Mouse (Mus musculus) kidney, embryonic 16.5 days (tissue): Measurements from ENCODE around the gene Lrrc23. TPM values are rescaled to one million over a fixed set of nuclear protein-coding genes. Genes with fewer than 3 reads are reported as not detected.

ENCODE experiments used
- ATAC-seq: fragments of 200-750 bp; cut with Nextera tagmentation; 2 replicates; pipeline ENCODE4 v1.8.0; 2017; ENCODE audit warnings: moderate TSS enrichment; ENCODE audit not compliant: low FRiP score, low TSS enrichment
- H3K27ac ChIP-seq: fragments of 300-500 bp; sonication (generic); 2 replicates; pipeline ENCODE4 v1.5.1; 2014; ENCODE audit warnings: low read length
- H3K27me3 ChIP-seq: fragments of 300-500 bp; sonication (generic); 2 replicates; pipeline ENCODE4 v1.6.1; 2014; ENCODE audit warnings: low read length, control low read depth, mixed read lengths; ENCODE audit not compliant: insufficient read depth
- H3K36me3 ChIP-seq: fragments of 300-500 bp; sonication (generic); 2 replicates; pipeline ENCODE4 v1.6.1; 2014; ENCODE audit warnings: low read length, control low read depth, mixed read lengths; ENCODE audit not compliant: insufficient read depth
- H3K4me1 ChIP-seq: fragments of 300-500 bp; sonication (generic); 2 replicates; pipeline ENCODE4 v1.6.1; 2014; ENCODE audit warnings: low read length, control low read depth, mixed read lengths; ENCODE audit not compliant: insufficient read depth
- H3K4me2 ChIP-seq: fragments of 300-500 bp; sonication (generic); replicated peaks from 2 replicates; pipeline ENCODE4 v1.6.1; 2014; ENCODE audit warnings: low read depth, low read length
- H3K4me3 ChIP-seq: fragments of 300-500 bp; sonication (generic); 2 replicates; pipeline ENCODE4 v1.5.1; 2014; ENCODE audit warnings: mild to moderate bottlenecking, low read length
- H3K9ac ChIP-seq: fragments of 300-500 bp; sonication (generic); replicated peaks from 2 replicates; pipeline ENCODE4 v1.6.1; 2014; ENCODE audit warnings: low read length
- H3K9me3 ChIP-seq: fragments of 300-500 bp; sonication (generic); 2 replicates; pipeline ENCODE4 v1.6.1; 2016; ENCODE audit warnings: low read length, control low read depth
- whole genome bisulfite sequencing: fragments of 180-500 bp; shearing (Covaris S2); extraction: QIAGEN DNeasy Blood & Tissue Kit; methylation state at CpG from one replicate; pipeline ENCODE4 v1.1.7; 2014; 5-methylcytosine and 5-hydroxymethylcytosine counted together
- polyA plus RNA-seq: library from polyadenylated mRNA; unstranded; fragments of >200 nt; fragmentation: Nextera tagmentation; extraction: Ambion mirVana; gene quantifications from 2 replicates; pipeline ENCODE4 v1.2.1, GENCODE M21; 2015

Gene Lrrc23
- polyA plus RNA-seq, 1 experiment from 2014 or later: 1.0 TPM

GRCm38 (mm10) chr6:124739231-124739796 is 40.2 kb downstream of the Lrrc23 start:
- no peak for ATAC-seq
- WGBS: 81% methylated on average over 10 of the region's 10 CpGs

GRCm38 (mm10) chr6:124738511-124739023 is 41.0 kb downstream of the Lrrc23 start, which contains the start of gene Ptpn6:
Gene Ptpn6 (minus strand): TSS chr6:124738714.
- peaks cover 29% of the 10 kb centered on the region for H3K4me1 ChIP-seq
- peak within 1 kb of the TSS; percentile 19; the same call in 1 of the 2 replicates for H3K4me3 ChIP-seq
- peak; percentile 75 for ATAC-seq
- WGBS: 15% methylated on average over 12 of the region's 15 CpGs
- H3K27ac ChIP-seq: peak within 1 kb of the TSS; percentile 99
- H3K36me3 ChIP-seq: peaks cover 12% of the 10 kb centered on the region; the same call in 1 of the 2 replicates
- H3K9me3 ChIP-seq: no peaks in the 10 kb centered on the region
- peak within 1 kb of the TSS; percentile 33 for H3K4me2 ChIP-seq
- no peaks in the 10 kb centered on the region for H3K27me3 ChIP-seq
- peak within 1 kb of the TSS; percentile 45; the same call in 1 of the 2 replicates for H3K9ac ChIP-seq

More at GRCm38 (mm10) chr6:124739231-124739796, 40.2 kb downstream of the Lrrc23 start:
- H3K9ac ChIP-seq: peak overlapping the region; percentile 45; the same call in 1 of the 2 replicates
- H3K4me1 ChIP-seq: peaks cover 29% of the 10 kb centered on the region
- H3K27ac ChIP-seq: peak overlapping the region; percentile 99
- H3K9me3 ChIP-seq: no peaks in the 10 kb centered on the region
- no peak overlapping the region for H3K4me2 ChIP-seq
- no peak overlapping the region for H3K4me3 ChIP-seq
- H3K27me3 ChIP-seq: no peaks in the 10 kb centered on the region
- peaks cover 13% of the 10 kb centered on the region; the same call in 1 of the 2 replicates for H3K36me3 ChIP-seq

GRCm38 (mm10) chr6:124737040-124737439 is 42.5 kb downstream of the Lrrc23 start:
- Histone ChIP-seq H3K9me3 (no peaks in the 10 kb centered on the region), H3K4me3 (no peak overlapping the region), H3K27ac (no peak overlapping the region), H3K4me2 (no peak overlapping the region), H3K9ac (no peak overlapping the region), H3K27me3 (no peaks in the 10 kb centered on the region), H3K36me3 (0 out of 2 replicates have a peak, but pooled peaks cover 3% of the 10 kb centered on the region), H3K4me1 (peaks cover 37% of the 10 kb centered on the region)
- no peak for ATAC-seq
- 83% methylated on average over 11 of the region's 11 CpGs for WGBS

DNA sequence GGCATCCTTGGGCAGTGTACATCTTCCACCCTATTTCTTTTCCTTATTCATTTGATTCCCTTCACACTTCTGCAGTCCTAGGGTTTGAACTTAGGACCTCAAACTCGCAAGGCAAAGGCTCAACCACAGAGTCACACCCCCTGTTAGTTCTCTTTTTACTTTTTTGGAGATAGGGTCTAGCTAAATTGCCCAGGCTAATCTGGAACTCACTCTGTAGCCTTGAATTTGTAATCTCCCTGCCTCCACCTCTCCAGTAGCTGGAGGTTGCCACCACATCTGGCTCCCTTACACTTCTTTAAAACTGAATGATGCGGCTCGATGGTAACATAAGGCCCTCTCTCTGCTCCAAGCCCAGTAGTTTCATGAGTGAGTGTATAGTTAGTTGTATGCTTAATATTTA is 45.1 kb downstream of the Lrrc23 start:
- Histone ChIP-seq H3K4me1 (peaks cover 23% of the 10 kb centered on the region), H3K36me3 (0 out of 2 replicates have a peak, but pooled peaks cover 3% of the 10 kb centered on the region), H3K9me3 (no peaks in the 10 kb centered on the region), H3K27me3 (no peaks in the 10 kb centered on the region), H3K4me3 (no peak overlapping the region), H3K4me2 (no peak overlapping the region), H3K27ac (no peak overlapping the region), H3K9ac (no peak overlapping the region)
- 87% methylated on average over 3 of the region's 3 CpGs for WGBS
- ATAC-seq: no peak

- 40% methylated on average over 19 of the region's 19 CpGs for WGBS
- no peaks in the 10 kb centered on the region for H3K9me3 ChIP-seq
- peak overlapping the region; percentile 15; the same call in 1 of the 2 replicates for H3K27ac ChIP-seq
- no peaks in the 10 kb centered on the region for H3K36me3 ChIP-seq
- H3K9ac ChIP-seq: peak overlapping the region; percentile 55
- H3K4me1 ChIP-seq: peaks cover 9% of the 10 kb centered on the region
- no peak overlapping the region for H3K4me3 ChIP-seq
- peak overlapping the region; percentile 22; the same call in 1 of the 2 replicates for H3K4me2 ChIP-seq
- peak; percentile 63 for ATAC-seq
- H3K27me3 ChIP-seq: no peaks in the 10 kb centered on the region
Observed at GRCm38 (mm10) chr6:124732476-124733370, 46.8 kb downstream of the Lrrc23 start.

GRCm38 (mm10) chr6:124731038-124731437 is 48.5 kb downstream of the Lrrc23 start:
- Histone ChIP-seq H3K4me3 (no peak overlapping the region), H3K4me1 (peaks cover 9% of the 10 kb centered on the region), H3K9me3 (no peaks in the 10 kb centered on the region), H3K27ac (no peak overlapping the region), H3K9ac (no peak overlapping the region), H3K27me3 (no peaks in the 10 kb centered on the region), H3K36me3 (no peaks in the 10 kb centered on the region), H3K4me2 (no peak overlapping the region)
- 87% methylated on average over 7 of the region's 7 CpGs for WGBS
- no peak for ATAC-seq

DNA sequence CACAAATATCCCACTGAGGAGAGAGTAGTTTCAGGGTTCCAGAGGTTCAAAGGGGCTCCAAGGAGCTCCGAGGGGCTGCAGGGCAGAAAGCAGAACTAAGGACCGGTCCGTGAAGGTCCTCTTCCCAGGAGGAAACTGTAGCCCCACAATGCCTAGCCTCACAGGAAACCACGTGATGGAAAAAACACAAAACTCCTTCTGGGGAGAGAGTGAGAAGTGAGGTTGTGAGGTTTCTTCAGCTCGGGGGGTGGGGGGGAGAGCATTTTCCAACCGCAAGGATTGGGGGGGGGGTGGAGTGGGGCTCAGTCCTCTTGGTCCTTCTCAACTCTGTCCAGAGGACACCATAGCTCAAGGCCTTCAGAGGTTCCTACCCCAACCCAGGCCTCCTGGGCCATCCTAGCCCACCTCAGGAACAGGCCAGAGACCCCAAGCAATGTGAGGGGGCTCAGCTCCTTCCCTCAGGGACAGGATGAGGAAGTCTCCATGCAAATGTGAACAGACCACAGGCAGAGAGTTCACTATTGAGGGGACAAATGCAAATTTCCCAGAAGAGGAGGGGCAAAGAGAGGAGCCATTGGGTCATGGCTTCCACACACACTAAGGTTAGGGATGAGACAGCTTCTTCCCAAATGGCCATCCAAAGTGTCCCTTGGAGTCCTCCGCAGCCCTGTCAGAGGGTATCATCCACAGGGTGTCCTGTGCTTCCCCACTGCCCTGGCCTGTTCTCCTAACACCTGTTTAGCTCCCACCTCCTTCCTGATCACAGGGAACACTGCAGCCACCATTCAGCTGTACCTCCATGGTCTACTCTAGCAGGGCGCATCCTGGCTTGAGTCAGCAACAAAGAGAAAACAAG is 49.4 kb downstream of the Lrrc23 start:
- H3K9me3 ChIP-seq: no peaks in the 10 kb centered on the region
- no peak overlapping the region for H3K9ac ChIP-seq
- H3K27ac ChIP-seq: no peak overlapping the region
- H3K4me1 ChIP-seq: peaks cover 9% of the 10 kb centered on the region
- WGBS: 81% methylated on average over 8 of the region's 8 CpGs
- no peak for ATAC-seq
- no peaks in the 10 kb centered on the region for H3K27me3 ChIP-seq
- H3K4me2 ChIP-seq: no peak overlapping the region
- H3K4me3 ChIP-seq: no peak overlapping the region
- no peaks in the 10 kb centered on the region for H3K36me3 ChIP-seq

DNA sequence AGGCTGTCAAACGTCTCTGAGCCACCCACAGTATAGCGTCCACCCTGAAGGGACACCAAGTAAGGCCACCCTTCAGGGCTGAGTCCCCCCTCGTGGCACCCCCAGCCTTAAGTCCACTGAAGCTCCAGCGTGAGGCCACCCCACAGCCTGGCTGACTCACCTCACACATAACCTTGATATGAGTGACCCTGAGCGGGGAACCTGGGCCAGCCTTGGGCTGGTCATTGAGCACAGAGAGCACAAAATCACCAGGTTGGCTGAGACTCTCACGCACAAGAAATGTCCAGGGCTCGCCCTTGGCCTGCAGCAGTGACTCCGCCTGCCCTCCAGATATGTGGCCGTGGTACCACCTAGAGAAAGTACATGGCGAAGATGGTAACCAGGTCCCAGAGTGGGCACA is 50.9 kb downstream of the Lrrc23 start:
- Histone ChIP-seq H3K27ac (no peak overlapping the region), H3K27me3 (no peaks in the 10 kb centered on the region), H3K4me2 (no peak overlapping the region), H3K9ac (no peak overlapping the region), H3K4me1 (peaks cover 9% of the 10 kb centered on the region), H3K9me3 (no peaks in the 10 kb centered on the region), H3K4me3 (no peak overlapping the region), H3K36me3 (no peaks in the 10 kb centered on the region)
- WGBS: 92% methylated on average over 10 of the region's 10 CpGs
- ATAC-seq: no peak

- Histone ChIP-seq H3K4me3 (no peak overlapping the region), H3K9me3 (no peaks in the 10 kb centered on the region), H3K9ac (no peak overlapping the region), H3K27me3 (no peaks in the 10 kb centered on the region), H3K4me2 (no peak overlapping the region), H3K27ac (no peak overlapping the region), H3K4me1 (no peaks in the 10 kb centered on the region), H3K36me3 (no peaks in the 10 kb centered on the region)
- ATAC-seq: no peak
- 84% methylated on average over 10 of the region's 10 CpGs for WGBS
Observed at GRCm38 (mm10) chr6:124724472-124724871, 55.1 kb downstream of the Lrrc23 start.
